Mouse (Mus musculus) leukemia stem cell, adult 10-12 weeks (primary cell): ENCODE results near the gene Gm5294. TPM values are rescaled to one million over a fixed set of nuclear protein-coding genes. Genes with fewer than 3 reads are reported as not detected.

Experiments
- polyA plus RNA-seq: library from polyadenylated mRNA; stranded (reverse); fragments of >175 nt; gene quantifications from 2 replicates; pipeline ENCODE4 v1.2.3, GENCODE M21; 2012; ENCODE audit warnings: low replicate concordance

Gm5294 gene
- polyA plus RNA-seq: 0.50 TPM in 1 of 2 replicates, not detected in the other

GRCm38 (mm10) chr5:138819780-138820179, at the start of gene Gm5294:
Gm5294 (plus strand) TSS chr5:138820080.

Other genes starting within 250 kb of the Gm5294 start
- 0.21 and 0.64 TPM in 2 replicates for gene Zfp68, start 200.3 kb upstream of the Gm5294 start, polyA plus RNA-seq
- gene A430033K04Rik, start 197.2 kb upstream of the Gm5294 start, polyA plus RNA-seq: 0.81 TPM in 1 of 2 replicates, not detected in the other
- gene Fam20c, start 65.6 kb upstream of the Gm5294 start, polyA plus RNA-seq: 0.64 and 0.95 TPM in 2 replicates
- 1.6 and 2.2 TPM in 2 replicates for gene Pdgfa, start 177.3 kb downstream of the Gm5294 start, polyA plus RNA-seq